Mouse (Mus musculus) cerebellum, adult 18-20 months (tissue): ENCODE measurements at regions not wholly inside any gene's neighbourhood (a gene's known extent, or its start where the extent isn't known, plus 50 kb on each side); places are given as distances from the start of the nearest gene placed in this dataset.

ENCODE experiments used
- DNase-seq, 2 experiments: peaks; one replicate each; pipeline ENCODE4 v3.0.0; 2021

- DNase-seq = no peak
Measured at GRCm38 (mm10) chr8:92064175-92064821, 262.4 kb upstream of the Irx3 start.

- DNase-seq = no peak
Measured at GRCm38 (mm10) chr8:92063333-92063732, 261.5 kb upstream of the Irx3 start.

- no peak for DNase-seq
Measured at GRCm38 (mm10) chr8:92059471-92059870, 257.6 kb upstream of the Irx3 start.

- DNase-seq = no peak
Measured at GRCm38 (mm10) chr8:92058953-92059352, 257.1 kb upstream of the Irx3 start.

GRCm38 (mm10) chr8:92057857-92058256 is 256.0 kb upstream of the Irx3 start:
- DNase-seq = no peak

- DNase-seq = no peak
Measured at GRCm38 (mm10) chr8:92055590-92055989, 253.7 kb upstream of the Irx3 start.

- DNase-seq = no peak
Measured at GRCm38 (mm10) chr8:92044695-92045094, 242.8 kb upstream of the Irx3 start.

- no peak for DNase-seq
Measured at GRCm38 (mm10) chr8:92042951-92043350, 241.1 kb upstream of the Irx3 start.

GRCm38 (mm10) chr8:92029954-92030353 is 228.1 kb upstream of the Irx3 start:
- DNase-seq = no peak

- DNase-seq = no peak
Measured at GRCm38 (mm10) chr8:92029516-92029915, 227.6 kb upstream of the Irx3 start.

- no peak for DNase-seq
Measured at GRCm38 (mm10) chr8:92028308-92028707, 226.4 kb upstream of the Irx3 start.

- DNase-seq = no peak
Measured at GRCm38 (mm10) chr8:92024133-92024532, 222.3 kb upstream of the Irx3 start.

GRCm38 (mm10) chr8:92021521-92021920 is 219.7 kb upstream of the Irx3 start:
- DNase-seq = no peak

- no peak for DNase-seq
Measured at GRCm38 (mm10) chr8:92014704-92015103, 212.8 kb upstream of the Irx3 start.

- DNase-seq = no peak
Measured at GRCm38 (mm10) chr8:92013183-92013582, 211.3 kb upstream of the Irx3 start.

- DNase-seq = no peak
Measured at GRCm38 (mm10) chr8:92010412-92010811, 208.5 kb upstream of the Irx3 start.

GRCm38 (mm10) chr8:92008616-92009610 is 207.0 kb upstream of the Irx3 start:
- no peak for DNase-seq

- DNase-seq = no peak
Measured at GRCm38 (mm10) chr8:92005091-92005490, 203.2 kb upstream of the Irx3 start.

- DNase-seq = no peak
Measured at GRCm38 (mm10) chr8:92004532-92004931, 202.7 kb upstream of the Irx3 start.

- DNase-seq = no peak
Measured at GRCm38 (mm10) chr8:92000368-92000767, 198.5 kb upstream of the Irx3 start.

- no peak for DNase-seq
Measured at GRCm38 (mm10) chr8:91999661-92000060, 197.8 kb upstream of the Irx3 start.

GRCm38 (mm10) chr8:91999189-91999588 is 197.3 kb upstream of the Irx3 start:
- no peak for DNase-seq

- DNase-seq = no peak
Measured at GRCm38 (mm10) chr8:91997892-91998189, 196.0 kb upstream of the Irx3 start.
